Mouse (Mus musculus) ES-Bruce4 (cell line): ENCODE results near the gene Brd2.

Experiments
- CTCF ChIP-seq: IDR thresholded peaks from one replicate; pipeline ENCODE4 v1.8.1; 2011; ENCODE audit warnings: low read depth, low read length
- POLR2A ChIP-seq: IDR thresholded peaks from one replicate; pipeline ENCODE4 v1.8.1; 2011; ENCODE audit warnings: low read length; ENCODE audit not compliant: insufficient read depth

- peak; percentile 3 for TF ChIP-seq CTCF
- no peak for TF ChIP-seq POLR2A
Observed at GRCm38 (mm10) chr17:34128264-34128937, 6.0 kb upstream of the Brd2 start.
